Mouse (Mus musculus): Measurements from ENCODE around the gene Ptges3l. TPM values are rescaled to one million over a fixed set of nuclear protein-coding genes. Genes with fewer than 3 reads are reported as not detected.
A peak's percentile ranks its signal among the peaks of the same experiment; 100 is the strongest.
"Not testable (repeated sequence)": the region's sequence is repeated elsewhere in the genome, so short reads cannot be mapped to it uniquely, and the experiment has no call there.

Ptges3l gene
- polyA plus RNA-seq, 1 experiment from 2014 or later = 2.0 TPM

DNA sequence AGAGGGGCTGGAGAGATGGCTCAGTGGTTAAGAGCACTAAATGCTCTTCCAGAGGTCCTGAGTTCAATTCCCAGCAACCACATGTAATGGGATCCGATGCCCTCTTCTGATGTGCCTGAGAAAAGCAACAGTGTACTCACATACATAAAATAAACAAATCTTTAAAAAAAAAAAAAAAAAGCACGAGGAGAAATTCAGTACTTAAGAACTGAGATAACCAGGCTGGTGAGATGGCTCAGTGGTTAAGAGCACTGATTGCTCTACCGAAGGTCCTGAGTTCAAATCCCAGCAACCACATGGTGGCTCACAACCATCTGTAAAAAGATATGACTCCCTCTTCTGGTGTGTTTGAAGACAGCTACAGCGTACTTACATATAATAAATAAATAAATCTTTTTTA lies 24.5 kb upstream of the Ptges3l start:
- ATAC-seq (ENCODE audit: low read depth) = not testable (repeated sequence)
- peak overlapping the region; percentile 67 for H3K4me2 ChIP-seq (ENCODE audit: low read depth, low read length)

GRCm38 (mm10) chr11:101448899-101449298 lies 23.8 kb upstream of the Ptges3l start:
- Histone ChIP-seq H3K36me3 (ENCODE audit: control insufficient read depth, insufficient read depth) (peaks cover 13% of the 10 kb centered on the region), H3K9me3 (replicated peaks; ENCODE audit: control insufficient read depth, low read length) (no peaks in the 10 kb centered on the region), H3K4me3 (ENCODE audit: low read depth, low read length) (peak overlapping the region; percentile 86), H3K9ac (ENCODE audit: low read depth, low read length) (peak overlapping the region; percentile 85), H3K27me3 (ENCODE audit: control insufficient read depth, insufficient read depth, low read depth, low read length) (no peaks in the 10 kb centered on the region), H3K4me1 (ENCODE audit: control insufficient read depth, low read depth, low read length) (peaks cover 32% of the 10 kb centered on the region), H3K27ac (ENCODE audit: low read length) (peak overlapping the region; percentile 95), H3K4me2 (ENCODE audit: low read depth, low read length) (peak overlapping the region; percentile 67)
- WGBS (ENCODE audit: insufficient replicate concordance) = 35% methylated on average over 4 of the region's 4 CpGs
- ATAC-seq (ENCODE audit: low read depth) = peak; percentile 33

More for the DNA sequence above, 24.5 kb upstream of the Ptges3l start:
- peak overlapping the region; percentile 85; the same call in 1 of the 2 replicates for H3K9ac ChIP-seq (ENCODE audit: low read depth, low read length)
- not testable (repeated sequence) for H3K9me3 ChIP-seq (replicated peaks; ENCODE audit: control insufficient read depth, low read length); H3K27me3 ChIP-seq (ENCODE audit: control insufficient read depth, insufficient read depth, low read depth, low read length); H3K36me3 ChIP-seq (ENCODE audit: control insufficient read depth, insufficient read depth)
- 65% methylated on average over 4 of the region's 4 CpGs for WGBS (ENCODE audit: insufficient replicate concordance)
- peaks cover 29% of the 10 kb centered on the region for H3K4me1 ChIP-seq (ENCODE audit: control insufficient read depth, low read depth, low read length)
- peak overlapping the region; percentile 95 for H3K27ac ChIP-seq (ENCODE audit: low read length)
- peak overlapping the region; percentile 86 for H3K4me3 ChIP-seq (ENCODE audit: low read depth, low read length)

- Histone ChIP-seq H3K4me2 (ENCODE audit: low read depth, low read length) (peak within 1 kb of the TSS; percentile 67), H3K4me3 (ENCODE audit: low read depth, low read length) (peak within 1 kb of the TSS; percentile 86), H3K27ac (ENCODE audit: low read length) (peak within 1 kb of the TSS; percentile 95), H3K9ac (ENCODE audit: low read depth, low read length) (peak within 1 kb of the TSS; percentile 85), H3K4me1 (ENCODE audit: control insufficient read depth, low read depth, low read length) (peaks cover 37% of the 10 kb centered on the region), H3K27me3 (ENCODE audit: control insufficient read depth, insufficient read depth, low read depth, low read length) (no peaks in the 10 kb centered on the region), H3K36me3 (ENCODE audit: control insufficient read depth, insufficient read depth) (peaks cover 18% of the 10 kb centered on the region), H3K9me3 (replicated peaks; ENCODE audit: control insufficient read depth, low read length) (no peaks in the 10 kb centered on the region)
- WGBS (ENCODE audit: insufficient replicate concordance) = 2% methylated on average over 10 of the region's 10 CpGs
- ATAC-seq (ENCODE audit: low read depth) = peak; percentile 87
Measured at GRCm38 (mm10) chr11:101448274-101448746, 23.2 kb upstream of the Ptges3l start, which contains the start of gene Ifi35. Ifi35 (plus strand) TSS chr11:101448407.

DNA sequence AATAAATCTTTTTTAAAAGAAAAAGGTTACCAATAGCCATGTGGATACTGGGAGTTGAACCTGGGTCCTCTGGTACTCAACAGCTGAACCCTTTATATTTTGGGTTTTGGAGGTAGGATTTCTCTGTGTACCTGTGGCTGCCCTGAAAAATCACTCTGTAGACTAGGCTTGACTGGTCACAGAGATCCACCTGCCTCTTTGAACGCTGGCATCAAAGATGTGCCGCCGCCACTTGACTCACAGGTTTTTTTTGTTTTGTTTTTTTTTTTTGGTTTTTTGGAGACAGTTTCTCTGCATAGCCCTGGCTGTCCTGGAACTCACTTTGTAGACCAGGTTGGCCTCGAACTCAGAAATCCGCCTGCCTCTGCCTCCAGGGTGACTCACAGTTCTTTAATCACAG lies 22.7 kb upstream of the Ptges3l start:
- Histone ChIP-seq H3K9ac (ENCODE audit: low read depth, low read length) (peak overlapping the region; percentile 85; the same call in 1 of the 2 replicates), H3K4me3 (ENCODE audit: low read depth, low read length) (peak overlapping the region; percentile 86), H3K27me3 (ENCODE audit: control insufficient read depth, insufficient read depth, low read depth, low read length) (no peaks in the 10 kb centered on the region), H3K4me1 (ENCODE audit: control insufficient read depth, low read depth, low read length) (peaks cover 42% of the 10 kb centered on the region), H3K27ac (ENCODE audit: low read length) (peak overlapping the region; percentile 95), H3K9me3 (replicated peaks; ENCODE audit: control insufficient read depth, low read length) (no peaks in the 10 kb centered on the region), H3K4me2 (ENCODE audit: low read depth, low read length) (peak overlapping the region; percentile 67), H3K36me3 (ENCODE audit: control insufficient read depth, insufficient read depth) (peaks cover 18% of the 10 kb centered on the region)
- no peak for ATAC-seq (ENCODE audit: low read depth)
- WGBS (ENCODE audit: insufficient replicate concordance) = 81% methylated on average over 5 of the region's 5 CpGs

GRCm38 (mm10) chr11:101446860-101447259 lies 21.7 kb upstream of the Ptges3l start:
- not testable (repeated sequence) for H3K27ac ChIP-seq (ENCODE audit: low read length); H3K27me3 ChIP-seq (ENCODE audit: control insufficient read depth, insufficient read depth, low read depth, low read length); ATAC-seq (ENCODE audit: low read depth); H3K4me3 ChIP-seq (ENCODE audit: low read depth, low read length); H3K4me2 ChIP-seq (ENCODE audit: low read depth, low read length); H3K9ac ChIP-seq (ENCODE audit: low read depth, low read length); H3K9me3 ChIP-seq (replicated peaks; ENCODE audit: control insufficient read depth, low read length)
- Histone ChIP-seq H3K36me3 (ENCODE audit: control insufficient read depth, insufficient read depth) (peaks cover 18% of the 10 kb centered on the region), H3K4me1 (ENCODE audit: control insufficient read depth, low read depth, low read length) (peaks cover 37% of the 10 kb centered on the region)
- WGBS (ENCODE audit: insufficient replicate concordance) = 78% methylated on average over 8 of the region's 8 CpGs

- Histone ChIP-seq H3K9me3 (replicated peaks; ENCODE audit: control insufficient read depth, low read length) (no peaks in the 10 kb centered on the region), H3K4me1 (ENCODE audit: control insufficient read depth, low read depth, low read length) (peaks cover 32% of the 10 kb centered on the region), H3K36me3 (ENCODE audit: control insufficient read depth, insufficient read depth) (peaks cover 18% of the 10 kb centered on the region), H3K4me2 (ENCODE audit: low read depth, low read length) (no peak overlapping the region), H3K27me3 (ENCODE audit: control insufficient read depth, insufficient read depth, low read depth, low read length) (no peaks in the 10 kb centered on the region), H3K9ac (ENCODE audit: low read depth, low read length) (no peak overlapping the region), H3K4me3 (ENCODE audit: low read depth, low read length) (no peak overlapping the region), H3K27ac (ENCODE audit: low read length) (0 out of 2 replicates have a peak overlapping the region, but pooled peaks have one; percentile 4)
- ATAC-seq (ENCODE audit: low read depth) = no peak
- WGBS (ENCODE audit: insufficient replicate concordance) = 71% methylated on average over 1 of the region's 1 CpGs
Measured at GRCm38 (mm10) chr11:101446319-101446718, 21.2 kb upstream of the Ptges3l start.

DNA sequence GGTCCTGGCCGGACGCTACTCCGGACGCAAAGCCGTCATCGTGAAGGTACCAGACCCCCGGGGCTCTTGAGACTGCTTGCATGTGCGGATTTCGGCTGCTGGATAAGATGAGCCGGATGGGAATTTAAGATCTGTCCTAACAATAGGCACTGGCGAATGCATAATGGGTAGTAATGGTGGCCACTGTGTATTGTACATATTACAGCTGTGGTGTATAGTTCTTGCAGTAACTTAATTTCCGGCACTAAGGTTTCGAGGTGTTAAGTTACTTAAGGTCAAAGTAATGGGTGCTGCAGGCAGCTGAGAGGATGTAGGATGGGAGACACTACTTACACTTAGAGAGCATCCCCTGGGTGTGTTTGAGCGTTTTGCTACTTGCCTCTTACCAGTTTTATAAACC lies 17.6 kb upstream of the Ptges3l start:
- under 1% methylated on average over 14 of the region's 14 CpGs for WGBS (ENCODE audit: insufficient replicate concordance)
- Histone ChIP-seq H3K4me2 (ENCODE audit: low read depth, low read length) (peak overlapping the region; percentile 72), H3K36me3 (ENCODE audit: control insufficient read depth, insufficient read depth) (peaks cover 18% of the 10 kb centered on the region), H3K9me3 (replicated peaks; ENCODE audit: control insufficient read depth, low read length) (no peaks in the 10 kb centered on the region), H3K27me3 (ENCODE audit: control insufficient read depth, insufficient read depth, low read depth, low read length) (no peaks in the 10 kb centered on the region), H3K9ac (ENCODE audit: low read depth, low read length) (peak overlapping the region; percentile 86), H3K27ac (ENCODE audit: low read length) (peak overlapping the region; percentile 72), H3K4me1 (ENCODE audit: control insufficient read depth, low read depth, low read length) (peaks cover 20% of the 10 kb centered on the region), H3K4me3 (ENCODE audit: low read depth, low read length) (peak overlapping the region; percentile 87)
- no peak for ATAC-seq (ENCODE audit: low read depth)

GRCm38 (mm10) chr11:101442127-101442693 lies 17.1 kb upstream of the Ptges3l start, which contains the start of gene Rpl27:
Rpl27 (plus strand) TSS chr11:101442298.
- Histone ChIP-seq H3K4me2 (ENCODE audit: low read depth, low read length) (peak within 1 kb of the TSS; percentile 72), H3K27ac (ENCODE audit: low read length) (peak within 1 kb of the TSS; percentile 72), H3K4me1 (ENCODE audit: control insufficient read depth, low read depth, low read length) (peaks cover 15% of the 10 kb centered on the region), H3K9me3 (replicated peaks; ENCODE audit: control insufficient read depth, low read length) (no peaks in the 10 kb centered on the region), H3K4me3 (ENCODE audit: low read depth, low read length) (peak within 1 kb of the TSS; percentile 87), H3K36me3 (ENCODE audit: control insufficient read depth, insufficient read depth) (peaks cover 18% of the 10 kb centered on the region), H3K9ac (ENCODE audit: low read depth, low read length) (peak within 1 kb of the TSS; percentile 86), H3K27me3 (ENCODE audit: control insufficient read depth, insufficient read depth, low read depth, low read length) (no peaks in the 10 kb centered on the region)
- under 1% methylated on average over 42 of the region's 42 CpGs for WGBS (ENCODE audit: insufficient replicate concordance)
- ATAC-seq (ENCODE audit: low read depth) = peak; percentile 99

GRCm38 (mm10) chr11:101441450-101442126 lies 16.5 kb upstream of the Ptges3l start:
- Histone ChIP-seq H3K27ac (ENCODE audit: low read length) (peak overlapping the region; percentile 50; the same call in 1 of the 2 replicates), H3K4me3 (ENCODE audit: low read depth, low read length) (peak overlapping the region; percentile 87), H3K9ac (ENCODE audit: low read depth, low read length) (peak overlapping the region; percentile 50), H3K4me1 (ENCODE audit: control insufficient read depth, low read depth, low read length) (peaks cover 15% of the 10 kb centered on the region), H3K36me3 (ENCODE audit: control insufficient read depth, insufficient read depth) (peaks cover 18% of the 10 kb centered on the region), H3K4me2 (ENCODE audit: low read depth, low read length) (peak overlapping the region; percentile 72)
- WGBS (ENCODE audit: insufficient replicate concordance) = 16% methylated on average over 14 of the region's 15 CpGs
- ATAC-seq (ENCODE audit: low read depth); H3K9me3 ChIP-seq (replicated peaks; ENCODE audit: control insufficient read depth, low read length); H3K27me3 ChIP-seq (ENCODE audit: control insufficient read depth, insufficient read depth, low read depth, low read length): not testable (repeated sequence)

All from liver, embryonic 16.5 days (tissue).